Mouse (Mus musculus) liver, embryonic 16.5 days (tissue): ENCODE measurements at regions not wholly inside any gene's neighbourhood (a gene's known extent, or its start where the extent isn't known, plus 50 kb on each side); places are given as distances from the start of the nearest gene placed in this dataset.

Experiments
- ATAC-seq: fragments of 200-750 bp; cut with Nextera tagmentation; 2 replicates; pipeline ENCODE4 v1.8.0; 2017; ENCODE audit warnings: low read depth, mild to moderate bottlenecking, moderate number of reproducible peaks, moderate library complexity
- H3K27ac ChIP-seq: fragments of 300-500 bp; sonication (generic); 2 replicates; pipeline ENCODE4 v1.5.1; 2014; ENCODE audit warnings: mild to moderate bottlenecking, low read length
- H3K27me3 ChIP-seq: fragments of 300-500 bp; sonication (generic); 2 replicates; pipeline ENCODE4 v1.6.1; 2014; ENCODE audit warnings: low read depth, low read length, mixed read lengths; ENCODE audit not compliant: control insufficient read depth, insufficient read depth
- H3K36me3 ChIP-seq: fragments of 300-500 bp; sonication (generic); 2 replicates; pipeline ENCODE4 v1.6.1; 2014; ENCODE audit warnings: mild to moderate bottlenecking; ENCODE audit not compliant: control insufficient read depth, insufficient read depth
- H3K4me1 ChIP-seq: fragments of 300-500 bp; sonication (generic); 2 replicates; pipeline ENCODE4 v1.6.1; 2014; ENCODE audit warnings: low read depth, low read length, mixed read lengths; ENCODE audit not compliant: control insufficient read depth
- H3K4me2 ChIP-seq: fragments of 300-500 bp; sonication (generic); 2 replicates; pipeline ENCODE4 v1.6.1; 2014; ENCODE audit warnings: low read depth, low read length, mixed read lengths
- H3K4me3 ChIP-seq: fragments of 300-500 bp; sonication (generic); 2 replicates; pipeline ENCODE4 v1.5.1; 2014; ENCODE audit warnings: low read depth, mild to moderate bottlenecking, low read length
- H3K9ac ChIP-seq: fragments of 300-500 bp; sonication (generic); 2 replicates; pipeline ENCODE4 v1.6.1; 2014; ENCODE audit warnings: low read depth, low read length
- H3K9me3 ChIP-seq: fragments of 300-500 bp; sonication (generic); replicated peaks from 2 replicates; pipeline ENCODE4 v1.6.1; 2016; ENCODE audit warnings: low read length; ENCODE audit not compliant: control insufficient read depth
- WGBS: fragments of 180-500 bp; shearing (Covaris S2); extraction: QIAGEN DNeasy Blood & Tissue Kit; methylation state at CpG from one replicate; pipeline ENCODE4 v1.1.7; 2014; ENCODE audit not compliant: insufficient replicate concordance; 5-methylcytosine and 5-hydroxymethylcytosine counted together

GRCm38 (mm10) chr10:17650997-17651750 is 71.8 kb upstream of the Cited2 start:
- Histone ChIP-seq H3K36me3 (no peaks in the 10 kb centered on the region), H3K27ac (peak overlapping the region; percentile 78), H3K4me3 (no peak overlapping the region), H3K4me2 (no peak overlapping the region), H3K27me3 (no peaks in the 10 kb centered on the region), H3K4me1 (peaks cover 5% of the 10 kb centered on the region), H3K9ac (no peak overlapping the region), H3K9me3 (no peaks in the 10 kb centered on the region)
- ATAC-seq: peak; percentile 74
- 53% methylated on average over 6 of the region's 6 CpGs for WGBS

DNA sequence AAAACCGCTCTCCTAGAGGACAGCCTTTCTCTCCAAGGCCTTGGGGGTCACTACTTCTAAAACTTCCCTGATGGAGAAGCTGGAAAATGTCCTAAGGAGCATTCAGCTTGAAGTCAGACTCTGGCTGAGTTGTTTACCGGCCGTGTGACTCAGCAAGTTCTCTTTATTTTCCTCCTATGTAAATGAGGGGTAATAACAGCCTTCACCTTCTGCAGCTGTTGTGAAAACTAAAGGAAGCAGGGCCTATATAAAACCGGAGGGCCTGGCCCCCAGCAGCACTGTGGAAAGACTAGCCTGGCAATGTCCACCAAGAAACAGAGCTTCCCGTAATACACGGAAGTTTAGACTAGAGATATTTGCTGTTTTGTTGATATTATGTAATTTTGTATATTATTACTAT is 69.7 kb upstream of the Cited2 start:
- H3K4me2 ChIP-seq: no peak overlapping the region
- no peaks in the 10 kb centered on the region for H3K36me3 ChIP-seq
- peaks cover 5% of the 10 kb centered on the region for H3K4me1 ChIP-seq
- peak; percentile 38; the same call in 1 of the 2 replicates for ATAC-seq
- no peak overlapping the region for H3K27ac ChIP-seq
- no peaks in the 10 kb centered on the region for H3K9me3 ChIP-seq
- H3K27me3 ChIP-seq: no peaks in the 10 kb centered on the region
- H3K4me3 ChIP-seq: no peak overlapping the region
- H3K9ac ChIP-seq: no peak overlapping the region
- WGBS: 32% methylated on average over 6 of the region's 6 CpGs

- H3K9me3 ChIP-seq: no peaks in the 10 kb centered on the region
- peaks cover 5% of the 10 kb centered on the region for H3K4me1 ChIP-seq
- no peaks in the 10 kb centered on the region for H3K27me3 ChIP-seq
- ATAC-seq: peak; percentile 39; the same call in 1 of the 2 replicates
- no peak overlapping the region for H3K9ac ChIP-seq
- no peak overlapping the region for H3K4me3 ChIP-seq
- H3K27ac ChIP-seq: no peak overlapping the region
- WGBS: 56% methylated on average over 9 of the region's 9 CpGs
- no peak overlapping the region for H3K4me2 ChIP-seq
- no peaks in the 10 kb centered on the region for H3K36me3 ChIP-seq
Observed at GRCm38 (mm10) chr10:17653785-17654184, 69.2 kb upstream of the Cited2 start.

DNA sequence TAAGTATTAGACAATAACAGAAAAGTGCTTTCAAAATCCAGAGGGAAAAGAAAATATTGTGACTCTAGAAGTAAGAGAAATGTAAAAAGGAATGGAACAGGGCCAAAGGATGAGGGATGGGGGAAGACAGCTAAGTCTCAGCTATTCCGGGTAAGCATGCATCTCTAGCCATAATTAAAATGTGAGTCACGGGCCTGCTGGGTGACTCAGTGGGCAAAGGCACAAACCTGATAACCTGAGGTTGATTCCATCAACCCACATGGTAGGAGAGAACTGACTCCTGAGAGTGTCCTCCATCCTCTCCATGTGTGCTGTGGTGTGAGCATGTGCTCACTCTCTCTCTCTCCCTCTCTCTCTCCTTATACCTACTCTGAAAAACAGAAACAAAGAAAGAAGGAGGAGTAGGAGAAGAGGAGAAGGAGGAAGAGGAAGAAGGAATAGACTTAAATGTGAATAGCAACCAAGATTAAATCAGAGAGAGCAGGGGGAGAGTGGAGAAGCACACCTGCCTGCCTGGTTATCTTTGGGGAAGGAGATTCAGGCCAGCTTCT is 68.6 kb upstream of the Cited2 start:
- no peak for ATAC-seq
- Histone ChIP-seq H3K4me3 (no peak overlapping the region), H3K4me2 (no peak overlapping the region), H3K36me3 (no peaks in the 10 kb centered on the region), H3K4me1 (peaks cover 5% of the 10 kb centered on the region), H3K9ac (no peak overlapping the region), H3K27ac (no peak overlapping the region), H3K27me3 (no peaks in the 10 kb centered on the region), H3K9me3 (no peaks in the 10 kb centered on the region)
- WGBS: 69% methylated on average over 2 of the region's 2 CpGs

- Histone ChIP-seq H3K36me3 (no peaks in the 10 kb centered on the region), H3K4me2 (no peak overlapping the region; the same call in 1 of the 2 replicates), H3K4me1 (peaks cover 5% of the 10 kb centered on the region), H3K9ac (no peak overlapping the region), H3K27ac (no peak overlapping the region), H3K4me3 (no peak overlapping the region), H3K27me3 (no peaks in the 10 kb centered on the region), H3K9me3 (no peaks in the 10 kb centered on the region)
- ATAC-seq: no peak
- 58% methylated on average over 10 of the region's 10 CpGs for WGBS
Observed at GRCm38 (mm10) chr10:17655459-17656051, 67.5 kb upstream of the Cited2 start.

GRCm38 (mm10) chr10:17656305-17656704 is 66.7 kb upstream of the Cited2 start:
- Histone ChIP-seq H3K36me3 (no peaks in the 10 kb centered on the region), H3K27me3 (no peaks in the 10 kb centered on the region), H3K4me3 (no peak overlapping the region), H3K4me1 (peaks cover 5% of the 10 kb centered on the region), H3K4me2 (no peak overlapping the region), H3K9me3 (no peaks in the 10 kb centered on the region), H3K9ac (no peak overlapping the region), H3K27ac (no peak overlapping the region)
- no peak for ATAC-seq
- WGBS: 60% methylated on average over 10 of the region's 10 CpGs

DNA sequence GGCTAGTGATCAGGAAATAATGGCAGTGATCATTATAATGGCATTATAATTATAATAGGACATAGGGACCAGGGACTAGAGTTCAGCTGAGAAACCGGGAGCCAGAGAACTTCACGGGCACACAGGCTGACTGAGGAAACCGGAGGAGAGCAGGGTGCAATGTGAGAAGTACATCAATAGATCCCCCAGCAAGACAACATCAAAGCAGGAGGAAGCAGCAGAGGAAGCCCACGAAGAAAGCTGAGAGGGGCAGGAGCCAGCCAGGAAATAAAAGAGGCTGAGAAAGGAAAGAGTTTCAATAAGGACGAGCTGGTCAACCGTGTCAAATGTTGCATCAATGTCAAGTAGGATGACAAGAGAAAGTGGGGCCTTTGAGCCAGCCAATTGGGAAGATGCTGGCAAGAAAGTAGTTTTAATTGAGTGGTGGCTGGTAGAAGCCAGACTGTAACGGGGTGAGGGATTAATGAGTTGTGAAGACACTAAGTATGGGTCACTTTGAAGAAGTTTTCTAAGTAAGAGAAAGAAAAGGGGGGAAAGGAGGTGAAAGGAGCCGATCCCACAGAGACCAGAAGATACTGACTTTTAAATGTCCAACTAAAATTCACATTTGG is 66.0 kb upstream of the Cited2 start:
- WGBS: 27% methylated on average over 8 of the region's 8 CpGs
- no peak overlapping the region for H3K27ac ChIP-seq
- H3K9me3 ChIP-seq: no peaks in the 10 kb centered on the region
- peaks cover 5% of the 10 kb centered on the region for H3K4me1 ChIP-seq
- H3K4me3 ChIP-seq: no peak overlapping the region
- no peak overlapping the region for H3K9ac ChIP-seq
- H3K36me3 ChIP-seq: no peaks in the 10 kb centered on the region
- no peak for ATAC-seq
- no peaks in the 10 kb centered on the region for H3K27me3 ChIP-seq
- H3K4me2 ChIP-seq: no peak overlapping the region

GRCm38 (mm10) chr10:17659575-17659974 is 63.4 kb upstream of the Cited2 start:
- no peak overlapping the region for H3K4me2 ChIP-seq
- H3K4me1 ChIP-seq: no peaks in the 10 kb centered on the region; the same call in none of the 2 replicates
- no peaks in the 10 kb centered on the region for H3K27me3 ChIP-seq
- H3K9ac ChIP-seq: no peak overlapping the region
- no peaks in the 10 kb centered on the region for H3K9me3 ChIP-seq
- 77% methylated on average over 9 of the region's 9 CpGs for WGBS
- no peak overlapping the region for H3K4me3 ChIP-seq
- no peaks in the 10 kb centered on the region for H3K36me3 ChIP-seq
- peak; percentile 56 for ATAC-seq
- H3K27ac ChIP-seq: peak overlapping the region; percentile 38; the same call in 1 of the 2 replicates
